Mouse (Mus musculus) heart, postnatal 14 days (tissue): ENCODE measurements around the gene Doc2a. TPM values are rescaled to one million over a fixed set of nuclear protein-coding genes. Genes with fewer than 3 reads are reported as not detected.

Experiments used
- total RNA-seq, 2 experiments: library from RNA; stranded (reverse); gene quantifications; 2 replicates each; pipeline ENCODE4 v1.2.3; 2021

Doc2a gene
- total RNA-seq, 2 experiments from 2014 or later = not detected

Other genes with a start within 250 kb of the Doc2a start
- gene Nupr1, start 216.6 kb upstream of the Doc2a start, total RNA-seq = 1 to 10 TPM; 8.7 to 9.2 TPM
- 10 to 100 TPM; 24.6 to 28.6 TPM for gene Sgf29, start 198.1 kb upstream of the Doc2a start, total RNA-seq
- 10 to 100 TPM; 38.6 to 43.2 TPM for gene Sult1a1, start 171.0 kb upstream of the Doc2a start, total RNA-seq
- 10 to 100 TPM; 49.2 to 51.2 TPM for gene Bola2, start 152.0 kb upstream of the Doc2a start, total RNA-seq
- gene Slx1b, start 151.6 kb upstream of the Doc2a start, total RNA-seq = 1 to 10 TPM; 5.7 to 7.7 TPM
- 10 to 100 TPM in 1 of 2 experiments, 1 to 10 TPM in 1; 8.8 to 28.1 TPM for gene Coro1a, start 139.6 kb upstream of the Doc2a start, total RNA-seq
- gene Mapk3, start 87.8 kb upstream of the Doc2a start, total RNA-seq = 10 to 100 TPM; 69.8 to 77.4 TPM
- 1 to 10 TPM; 3.1 to 3.8 TPM for gene Gdpd3, start 81.1 kb upstream of the Doc2a start, total RNA-seq
- 10 to 100 TPM; 62.9 to 77.1 TPM for gene Ypel3, start 70.5 kb upstream of the Doc2a start, total RNA-seq
- under 1 TPM; 0.44 to 0.62 TPM for gene Tbx6, start 65.9 kb upstream of the Doc2a start, total RNA-seq
- gene Ppp4c, start 54.9 kb upstream of the Doc2a start, total RNA-seq = 10 to 100 TPM; 38.8 to 49.6 TPM
- 10 to 100 TPM; 12.9 to 13.7 TPM for gene Fam57b, start 49.7 kb upstream of the Doc2a start, total RNA-seq
- not detected for gene 4930451I11Rik, start 15.8 kb upstream of the Doc2a start, total RNA-seq
- 1 to 10 TPM; 5.4 to 7.4 TPM for gene Hirip3, start 14.6 kb downstream of the Doc2a start, total RNA-seq
- gene Ino80e, start 15.0 kb downstream of the Doc2a start, total RNA-seq = 10 to 100 TPM; 21.2 to 21.4 TPM
- gene Taok2, start 37.3 kb downstream of the Doc2a start, total RNA-seq = 10 to 100 TPM; 61.4 to 61.7 TPM
- gene Tmem219, start 75.5 kb downstream of the Doc2a start, total RNA-seq = 10 to 100 TPM; 10.9 to 13.0 TPM
- gene Kctd13, start 81.5 kb downstream of the Doc2a start, total RNA-seq = 1 to 10 TPM; 6.9 to 7.6 TPM
- under 1 TPM in 1 of 2 experiments, not detected in 1; 0.60 TPM for gene Asphd1, start 102.2 kb downstream of the Doc2a start, total RNA-seq
- 10 to 100 TPM; 14.2 to 17.2 TPM for gene Sez6l2, start 103.1 kb downstream of the Doc2a start, total RNA-seq
- gene Cdipt, start 128.5 kb downstream of the Doc2a start, total RNA-seq = 10 to 100 TPM; 63.3 to 66.1 TPM
- under 1 TPM; 0.45 to 0.59 TPM for gene Cdiptos, start 128.7 kb downstream of the Doc2a start, total RNA-seq
- gene Mvp, start 167.2 kb downstream of the Doc2a start, total RNA-seq = 10 to 100 TPM; 44.6 to 45.9 TPM
- gene Pagr1b, start 169.1 kb downstream of the Doc2a start, total RNA-seq = not detected
- 10 to 100 TPM; 15.2 to 20.6 TPM for gene Pagr1a, start 169.9 kb downstream of the Doc2a start, total RNA-seq
- gene Gm42742, start 173.7 kb downstream of the Doc2a start, total RNA-seq = 10 to 100 TPM; 18.0 to 19.8 TPM
- 1 to 10 TPM; 1.1 to 1.2 TPM for gene Prrt2, start 173.8 kb downstream of the Doc2a start, total RNA-seq
- gene Maz, start 179.6 kb downstream of the Doc2a start, total RNA-seq = 10 to 100 TPM; 81.8 to 91.3 TPM
- gene Kif22, start 195.1 kb downstream of the Doc2a start, total RNA-seq = 1 to 10 TPM; 4.6 to 8.2 TPM
- not detected for gene Zg16, start 239.9 kb downstream of the Doc2a start, total RNA-seq
- gene AI467606, start 243.9 kb downstream of the Doc2a start, total RNA-seq = 1 to 10 TPM; 1.4 to 3.0 TPM